Mouse (Mus musculus) stomach, postnatal 0 days (tissue): ENCODE measurements around the gene Myl4.

ENCODE experiments used
- CTCF ChIP-seq: IDR thresholded peaks from 2 replicates; pipeline ENCODE4 v1.5.1; 2016; ENCODE audit warnings: antibody characterized with exemption, low read depth, mild to moderate bottlenecking, moderate library complexity
- EP300 ChIP-seq: optimal IDR thresholded peaks from 2 replicates; pipeline ENCODE3; 2016; ENCODE audit warnings: antibody characterized with exemption

- no peak for TF ChIP-seq CTCF
- no peak for TF ChIP-seq EP300
These were observed 63.1 kb downstream of the Myl4 start for GRCm38 (mm10) chr11:104613551-104613950.
